Mouse (Mus musculus) bone marrow, adult 2 months (tissue): ENCODE results near the gene Tsc22d3.

Source experiments
- CTCF ChIP-seq: fragments of 200-500 bp; IDR thresholded peaks from 2 replicates; pipeline ENCODE4 v1.5.1; 2011; ENCODE audit warnings: low read length, control low read depth; ENCODE audit not compliant: control insufficient read depth, insufficient read depth
- POLR2A ChIP-seq: fragments of 200-500 bp; IDR thresholded peaks from 2 replicates; pipeline ENCODE4 v1.6.1; 2011; ENCODE audit warnings: low read depth, mild to moderate bottlenecking, control low read depth, low read length, borderline replicate concordance; ENCODE audit not compliant: control insufficient read depth

- TF ChIP-seq CTCF (no peak), POLR2A (no peak)
These were observed 32.6 kb downstream of the Tsc22d3 start for GRCm38 (mm10) chrX:140567711-140568407.
